Mouse (Mus musculus) spleen, postnatal 14 days (tissue): Measurements from ENCODE around the gene Crlf1.

ENCODE experiments used
- DNase-seq, 2 experiments: peaks; one replicate each; pipeline ENCODE4 v3.0.0; 2021 to 2022; ENCODE audit warnings: low spot score in 2 of 2

Gene Crlf1

DNA sequence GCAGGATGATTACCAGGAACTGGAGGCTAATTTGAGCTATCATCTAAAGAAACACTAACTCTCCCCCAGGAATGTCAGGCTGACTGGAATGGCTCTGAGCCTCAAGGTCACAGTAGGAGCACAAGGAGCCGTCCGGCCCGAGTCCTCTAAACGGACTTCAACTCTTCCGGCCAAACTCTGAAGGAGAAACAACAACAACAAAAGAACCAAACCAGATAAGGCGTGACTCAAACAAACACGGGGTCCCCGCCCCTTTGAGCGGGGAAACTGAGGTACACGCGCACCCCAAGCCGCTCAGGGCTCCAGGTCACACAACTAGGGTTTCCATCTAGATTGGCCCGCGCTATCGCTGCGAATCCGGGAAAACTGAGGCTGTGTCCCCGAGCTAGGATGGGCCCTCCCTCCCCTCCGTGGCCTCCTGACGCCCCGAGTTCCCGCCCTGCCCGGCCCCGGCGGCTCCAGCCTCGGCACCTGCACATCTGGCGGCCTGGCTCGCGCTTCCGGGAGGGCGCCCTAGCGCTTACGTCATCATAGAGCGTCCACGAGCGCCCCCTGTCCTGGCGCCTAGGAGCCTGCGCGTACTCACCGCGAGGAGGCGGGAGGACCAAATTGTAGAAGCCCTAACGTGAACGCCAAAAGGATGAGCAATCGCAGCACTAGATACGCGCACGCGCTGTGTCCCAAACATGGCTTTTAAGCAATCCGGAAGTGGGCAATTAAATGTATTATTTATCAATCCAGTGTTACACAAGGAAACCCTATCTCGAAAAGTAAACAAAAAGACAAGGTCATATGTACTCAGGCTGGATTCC is 29.8 kb downstream of the Crlf1 start:
- peak; percentile 94 to 95 for DNase-seq

- DNase-seq, result no peak
These were observed 34.2 kb downstream of the Crlf1 start for GRCm38 (mm10) chr8:70527111-70527511.

- DNase-seq, result peak; percentile 97 to 98
These were observed 34.7 kb downstream of the Crlf1 start, which contains the start of the genes Fkbp8 and Kxd1 for GRCm38 (mm10) chr8:70527512-70528181. Gene Fkbp8, plus strand, starts transcription at chr8:70527724. Gene Kxd1, minus strand, starts transcription at chr8:70527956.

- DNase-seq, result no peak
These were observed 35.3 kb downstream of the Crlf1 start for GRCm38 (mm10) chr8:70528182-70528797.

GRCm38 (mm10) chr8:70529299-70529698 is 36.3 kb downstream of the Crlf1 start:
- DNase-seq, result no peak

- DNase-seq, result no peak
These were observed 36.8 kb downstream of the Crlf1 start for GRCm38 (mm10) chr8:70529741-70530161.

GRCm38 (mm10) chr8:70530314-70530713 is 37.4 kb downstream of the Crlf1 start:
- no peak for DNase-seq

DNA sequence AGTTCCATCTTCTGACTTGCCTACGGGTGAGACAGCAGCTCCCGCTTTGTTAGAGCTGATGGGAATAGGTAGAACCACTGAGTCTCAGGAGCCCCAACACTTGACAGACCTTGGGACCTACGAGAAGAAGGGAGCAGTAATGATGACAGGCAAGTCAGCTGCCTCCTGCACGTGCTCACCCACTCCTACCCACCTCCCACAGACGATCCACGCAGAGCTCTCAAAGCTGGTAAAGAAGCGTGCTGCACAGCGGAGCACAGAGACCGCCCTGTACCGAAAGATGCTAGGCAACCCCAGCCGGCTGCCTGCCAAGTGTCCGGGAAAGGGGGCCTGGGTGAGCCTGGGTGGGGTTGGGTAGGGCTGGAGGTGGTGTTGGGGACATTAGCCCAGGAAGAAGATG is 41.3 kb downstream of the Crlf1 start:
- no peak for DNase-seq

DNA sequence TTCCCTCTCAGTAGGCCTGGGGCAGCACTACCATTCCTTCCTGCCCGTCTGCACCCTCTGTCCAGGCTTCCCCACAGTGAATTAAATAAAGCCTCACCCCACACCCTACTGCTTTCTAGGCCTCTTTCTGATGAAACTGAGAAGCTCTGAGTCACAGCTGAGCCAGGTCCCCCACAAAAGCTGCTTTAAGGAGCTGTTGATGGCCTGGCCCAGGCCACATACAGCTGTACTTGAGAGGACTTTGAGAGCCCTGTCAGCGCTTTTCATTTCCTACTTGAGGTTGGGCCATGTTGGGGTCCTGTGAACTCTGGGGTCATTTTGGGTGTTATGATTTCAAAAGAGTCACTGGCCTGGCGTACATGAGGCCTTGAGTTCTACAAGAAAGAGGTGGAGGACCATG is 42.3 kb downstream of the Crlf1 start:
- DNase-seq, result no peak

- DNase-seq, result no peak
These were observed 42.7 kb downstream of the Crlf1 start for GRCm38 (mm10) chr8:70535701-70536100.

- peak in 1 of 2 experiments; percentile 58 for DNase-seq
These were observed 45.1 kb downstream of the Crlf1 start for GRCm38 (mm10) chr8:70538024-70538579.

GRCm38 (mm10) chr8:70538633-70539076 is 45.7 kb downstream of the Crlf1 start:
- peak; percentile 100 for DNase-seq

- DNase-seq, result peak; percentile 99
These were observed 46.3 kb downstream of the Crlf1 start, which contains the start of gene Ell for GRCm38 (mm10) chr8:70539077-70539813. Gene Ell, plus strand, starts transcription at chr8:70539457.

GRCm38 (mm10) chr8:70540013-70540506 is 47.1 kb downstream of the Crlf1 start:
- DNase-seq, result no peak

GRCm38 (mm10) chr8:70540507-70541071 is 47.6 kb downstream of the Crlf1 start:
- DNase-seq, result no peak

- DNase-seq, result no peak
These were observed 48.1 kb downstream of the Crlf1 start for GRCm38 (mm10) chr8:70541081-70541480.

- no peak for DNase-seq
These were observed 51.3 kb downstream of the Crlf1 start for GRCm38 (mm10) chr8:70544200-70544687.

- no peak for DNase-seq
These were observed 53.5 kb downstream of the Crlf1 start for GRCm38 (mm10) chr8:70546412-70546811.

DNA sequence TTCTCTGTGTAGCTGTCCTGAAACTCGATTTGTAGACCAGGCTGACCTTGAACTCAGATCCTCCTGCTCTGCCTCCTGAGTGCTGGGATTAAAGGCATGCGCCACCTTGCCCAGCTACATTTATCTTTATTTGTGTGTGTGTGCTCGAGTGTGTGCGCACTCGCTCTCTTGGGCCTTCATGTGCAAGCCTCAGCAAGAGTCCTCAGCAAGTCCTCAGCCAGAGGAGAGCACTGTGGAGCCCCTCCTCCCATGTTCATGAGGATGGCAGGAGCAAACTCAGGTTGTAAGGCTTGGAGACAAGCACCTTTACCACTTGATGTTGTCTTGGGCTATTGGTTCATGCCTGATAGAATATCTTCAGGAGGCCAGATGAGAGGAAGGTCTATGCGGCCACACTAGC is 54.8 kb downstream of the Crlf1 start:
- DNase-seq, result no peak

DNA sequence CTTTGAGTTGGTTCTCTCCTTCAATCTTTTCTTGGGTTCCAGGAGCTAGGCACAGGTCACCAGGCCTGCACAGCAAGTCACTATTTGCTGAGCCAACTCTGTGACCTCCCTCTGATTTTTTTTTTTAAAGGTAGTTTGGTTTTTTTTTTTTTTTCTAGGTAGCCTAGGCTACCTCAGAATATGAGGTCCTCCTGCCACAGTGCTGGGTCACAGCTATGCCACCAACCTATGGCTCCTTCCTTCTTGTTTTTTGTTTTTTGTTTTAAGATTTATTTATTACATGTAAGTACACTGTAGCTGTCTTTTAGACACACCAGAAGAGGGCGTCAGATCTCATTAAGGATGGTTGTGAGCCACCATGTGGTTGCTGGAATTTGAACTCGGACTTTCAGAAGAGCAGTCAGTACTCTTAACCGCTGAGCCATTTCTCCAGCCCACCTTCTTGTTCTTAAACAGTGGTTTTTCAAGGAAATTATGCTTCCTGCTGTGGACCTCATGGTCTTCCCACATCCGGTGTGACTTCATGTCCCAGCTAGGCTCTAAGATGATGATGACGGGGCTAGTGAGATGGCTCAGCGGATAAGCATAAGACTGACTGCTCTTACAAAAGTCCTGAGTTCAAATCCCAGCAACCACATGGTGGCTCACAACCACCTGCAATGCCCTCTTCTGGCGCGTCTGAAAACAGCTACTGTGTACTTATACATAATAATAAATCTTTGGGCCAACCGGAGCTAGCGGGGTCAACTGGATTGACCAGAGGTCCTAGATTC is 56.6 kb downstream of the Crlf1 start:
- DNase-seq, result no peak
